Mouse (Mus musculus) monocyte, adult 2 months (primary cell): ENCODE measurements around the gene Shroom2.

ENCODE experiments used
- DNase-seq, 2 experiments: peaks; one replicate each; pipeline ENCODE4 v3.0.0; 2022; ENCODE audit warnings: low spot score in 2 of 2, low read depth in 1 of 2

Shroom2 gene

GRCm38 (mm10) chrX:152703624-152704023, 65.6 kb downstream of the Shroom2 start:
- no peak for DNase-seq

- DNase-seq = no peak
These were observed 67.6 kb downstream of the Shroom2 start for GRCm38 (mm10) chrX:152701679-152702078.

GRCm38 (mm10) chrX:152690788-152691291, 78.4 kb downstream of the Shroom2 start:
- no peak for DNase-seq

- DNase-seq = no peak
These were observed 90.0 kb downstream of the Shroom2 start for GRCm38 (mm10) chrX:152679190-152679814.

GRCm38 (mm10) chrX:152676357-152676756, 92.9 kb downstream of the Shroom2 start:
- no peak for DNase-seq

- no peak for DNase-seq
These were observed 95.8 kb downstream of the Shroom2 start for GRCm38 (mm10) chrX:152673431-152673830.

- no peak for DNase-seq
These were observed 111.8 kb downstream of the Shroom2 start for GRCm38 (mm10) chrX:152657363-152658036.

GRCm38 (mm10) chrX:152656609-152656939, 112.7 kb downstream of the Shroom2 start:
- no peak for DNase-seq

GRCm38 (mm10) chrX:152655796-152656608, 113.3 kb downstream of the Shroom2 start:
- DNase-seq = no peak

GRCm38 (mm10) chrX:152652676-152653075, 116.6 kb downstream of the Shroom2 start:
- DNase-seq = no peak

GRCm38 (mm10) chrX:152644827-152645226, 124.4 kb downstream of the Shroom2 start:
- DNase-seq = no peak

- DNase-seq = no peak
These were observed 125.3 kb downstream of the Shroom2 start for GRCm38 (mm10) chrX:152643679-152644638.

- DNase-seq = no peak
These were observed 126.1 kb downstream of the Shroom2 start for GRCm38 (mm10) chrX:152643201-152643600.

GRCm38 (mm10) chrX:152642627-152643026, 126.6 kb downstream of the Shroom2 start:
- DNase-seq = no peak

- no peak for DNase-seq
These were observed 133.9 kb downstream of the Shroom2 start for GRCm38 (mm10) chrX:152635397-152635796.

GRCm38 (mm10) chrX:152621407-152621806, 147.9 kb downstream of the Shroom2 start:
- DNase-seq = no peak

- no peak for DNase-seq
These were observed 148.3 kb downstream of the Shroom2 start for GRCm38 (mm10) chrX:152620917-152621316.

- DNase-seq = no peak
These were observed 150.8 kb downstream of the Shroom2 start for GRCm38 (mm10) chrX:152618464-152618863.

GRCm38 (mm10) chrX:152563034-152563433, 206.2 kb downstream of the Shroom2 start, which contains the start of gene Cldn34a:
Gene Cldn34a, plus strand, starts transcription at chrX:152563334.
- DNase-seq = no peak
